In the genomic region with DNA sequence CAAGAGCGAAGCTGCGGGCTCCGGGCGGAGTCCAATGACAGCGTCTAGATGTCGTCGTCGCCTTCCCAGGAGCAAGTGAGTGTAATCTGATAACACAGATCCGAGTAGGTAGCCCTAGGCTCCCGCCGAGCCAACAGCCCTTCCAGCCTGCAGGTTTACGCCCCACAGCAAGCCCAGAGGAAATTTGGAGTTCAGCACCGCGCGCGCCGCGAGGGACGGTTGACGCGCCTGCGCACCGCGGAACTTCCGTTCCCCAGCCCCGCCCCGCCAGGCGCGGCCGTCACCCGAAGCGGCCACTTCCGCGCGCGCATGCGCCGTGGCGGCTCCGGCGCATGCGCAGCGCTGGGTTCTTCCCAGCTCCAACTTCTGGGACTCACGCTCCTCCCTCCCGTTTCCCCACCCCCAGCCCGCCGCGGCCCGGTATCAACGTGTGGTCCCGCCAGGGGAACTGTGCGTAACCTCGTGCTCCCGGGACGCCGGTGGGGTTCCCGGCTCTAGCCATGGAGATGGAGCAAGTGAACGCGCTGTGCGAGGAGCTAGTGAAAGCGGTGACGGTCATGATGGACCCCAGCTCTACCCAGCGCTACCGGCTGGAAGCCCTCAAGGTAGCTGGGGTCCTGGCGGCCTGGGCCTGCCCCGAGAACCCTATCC, we compare ENCODE assay signal across 8 mouse cellular contexts. TPM values are rescaled to one million over a fixed set of nuclear protein-coding genes. Genes with fewer than 3 reads are reported as not detected.
A peak's percentile ranks its signal among the peaks of the same experiment; 100 is the strongest.
DNase-seq lines count a peak whose midpoint lies in the region; ATAC-seq lines count a peak whose summit lies in the region.

Polh (minus strand) TSS at position 225 of the 651 bp plus-strand sequence.
Xpo5 (plus strand) TSS at position 362 of the 651 bp plus-strand sequence.

- H3K4me3 ChIP-seq in hindbrain, embryonic 11.5 days (ENCODE audit: low read depth, low read length) = peak within 1 kb of the TSS; percentile 93

- peak; percentile 94 for ATAC-seq in hindbrain, embryonic 11.5 days (ENCODE audit: low FRiP score)

- DNase-seq in MN1 (ENCODE audit: low spot score) = peak; percentile 99
- DNase-seq in cerebellum, adult 9-10 months = peak; percentile 93
- peak; percentile 77 to 92 for DNase-seq in frontal cortex, adult 2 months (ENCODE audit: extremely low spot score in 1 of 2, low spot score in 1 of 2)
- DNase-seq in hindbrain, embryonic 11.5 days (ENCODE audit: low spot score) = peak; percentile 99
- peak; percentile 88 to 93 for DNase-seq in layer of hippocampus, postnatal 10 days (ENCODE audit: low spot score in 2 of 2)
- DNase-seq in lung, postnatal 10 days = peak; percentile 94
- peak; percentile 94 for DNase-seq in ovary, postnatal 36 days (ENCODE audit: low spot score)
- peak; percentile 95 for DNase-seq in thymus, postnatal 25 days

- peak within 1 kb of the TSS; percentile 64 for H3K27ac ChIP-seq in hindbrain, embryonic 11.5 days (ENCODE audit: low read depth, low read length)

- H3K4me2 ChIP-seq in hindbrain, embryonic 11.5 days (replicated peaks; ENCODE audit: low read depth, low read length) = peak within 1 kb of the TSS; percentile 54

- under 1% methylated on average over 59 of the region's 66 CpGs for WGBS in hindbrain, embryonic 11.5 days

- peaks cover 5% of the 10 kb centered on the region; the same call in 1 of the 2 replicates for H3K36me3 ChIP-seq in hindbrain, embryonic 11.5 days (ENCODE audit: control insufficient read depth, insufficient read depth, low read length)

- H3K27me3 ChIP-seq in hindbrain, embryonic 11.5 days (ENCODE audit: control insufficient read depth, insufficient read depth, low read length) = no peaks in the 10 kb centered on the region

- H3K4me1 ChIP-seq in hindbrain, embryonic 11.5 days (replicated peaks; ENCODE audit: control insufficient read depth, insufficient read depth, low read length) = no peaks in the 10 kb centered on the region

- H3K9ac ChIP-seq in hindbrain, embryonic 11.5 days (ENCODE audit: low read depth, low read length) = peak within 1 kb of the TSS; percentile 88

- H3K9me3 ChIP-seq in hindbrain, embryonic 11.5 days (ENCODE audit: control insufficient read depth, low read length) = no peaks in the 10 kb centered on the region

RNA-seq across cellular contexts. Expression of gene Polh, which starts in this region (rescaled TPM):
- 3.9 and 4.2 TPM in 2 replicates for polyA plus RNA-seq in frontal cortex, adult 2 months (2012; rRNA removed)
- 10.4 and 10.7 TPM in 2 replicates for polyA plus RNA-seq in hindbrain, embryonic 11.5 days (2014; fragmentation: Nextera tagmentation; extraction: Ambion mirVana)
- total RNA-seq in layer of hippocampus, postnatal 10 days (2021) = 1 to 10 TPM; 6.8 to 7.5 TPM

RNA-seq across cellular contexts. Expression of gene Xpo5, which starts in this region (rescaled TPM):
- polyA plus RNA-seq in frontal cortex, adult 2 months (2012; rRNA removed) = 39.4 and 40.6 TPM in 2 replicates
- polyA plus RNA-seq in hindbrain, embryonic 11.5 days (2014; fragmentation: Nextera tagmentation; extraction: Ambion mirVana) = 60.6 and 69.1 TPM in 2 replicates
- 10 to 100 TPM; 43.0 to 43.9 TPM for total RNA-seq in layer of hippocampus, postnatal 10 days (2021)

Comparison
In these comparisons a context has a peak if more than half of its experiments do, and no peak if none do; other contexts are left out.
1. Peak in every context shown above with its lines: DNase-seq, ATAC-seq, H3K4me3 ChIP-seq and H3K27ac ChIP-seq.